Mouse (Mus musculus): ENCODE data around the gene Stox2. TPM values are rescaled to one million over a fixed set of nuclear protein-coding genes. Genes with fewer than 3 reads are reported as not detected.

Gene Stox2
- total RNA-seq, 2 experiments from 2014 or later: 23.5 to 24.2 TPM

DNA sequence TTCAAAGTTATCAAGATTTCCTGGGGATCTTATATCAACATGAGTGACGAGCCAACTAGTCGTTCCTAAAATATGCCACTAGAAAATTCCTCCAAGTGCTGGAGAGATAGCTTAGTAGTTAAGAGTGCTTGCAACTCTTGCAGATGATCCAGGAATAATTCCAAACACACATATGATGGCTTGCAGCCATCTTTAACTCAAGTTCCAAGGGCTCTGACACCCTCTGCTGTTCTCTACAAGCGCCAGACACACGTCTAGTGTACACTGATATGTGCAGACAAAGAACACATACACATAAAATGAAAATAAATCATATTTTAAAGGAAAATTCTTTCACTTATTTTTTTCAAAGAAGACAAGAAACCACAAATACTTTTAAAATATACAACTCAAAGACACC, 237.9 kb downstream of the Stox2 start:
- intact Hi-C loops (cut with DNase I): loop anchor here (2.0 to 5.0 kb wide), 2 partner anchors 79 to 191 kb away; no protein-coding TSS in a partner anchor

DNA sequence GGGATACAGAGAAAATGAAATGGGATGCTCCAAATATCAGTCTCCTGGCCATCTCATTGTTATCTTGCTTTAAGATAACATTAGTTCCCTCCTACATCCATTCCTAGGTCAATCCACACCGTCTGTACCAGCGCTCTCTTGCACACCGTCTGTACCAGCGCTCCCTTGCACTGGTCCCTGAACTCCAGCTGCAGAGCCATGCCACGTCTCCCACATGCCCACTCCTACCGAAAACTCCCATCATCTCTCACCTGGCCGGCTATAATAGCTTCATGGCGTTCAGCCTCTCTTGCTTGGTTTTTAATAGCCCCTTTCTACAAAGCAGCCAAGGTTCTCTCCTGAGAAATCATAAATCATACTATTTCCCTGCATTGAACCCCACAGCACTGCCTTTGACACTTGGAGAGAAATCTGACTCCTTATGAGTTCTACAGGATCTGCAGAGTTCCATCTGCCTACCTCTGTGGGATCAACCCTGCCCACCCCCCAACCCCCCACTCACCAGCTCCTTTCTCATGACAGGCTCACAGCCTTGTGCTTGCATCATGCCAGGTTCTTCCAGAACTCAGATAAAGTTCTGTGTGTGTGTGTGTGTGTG, 239.4 kb downstream of the Stox2 start:
- no peak for DNase-seq
- intact Hi-C loops (cut with DNase I): loop anchor here (5.0 kb wide), 1 partner anchor 81 kb away; no protein-coding TSS in a partner anchor

More for the DNA sequence above, 237.9 kb downstream of the Stox2 start:
- peak in 1 of 2 experiments; percentile 24 for DNase-seq

DNA sequence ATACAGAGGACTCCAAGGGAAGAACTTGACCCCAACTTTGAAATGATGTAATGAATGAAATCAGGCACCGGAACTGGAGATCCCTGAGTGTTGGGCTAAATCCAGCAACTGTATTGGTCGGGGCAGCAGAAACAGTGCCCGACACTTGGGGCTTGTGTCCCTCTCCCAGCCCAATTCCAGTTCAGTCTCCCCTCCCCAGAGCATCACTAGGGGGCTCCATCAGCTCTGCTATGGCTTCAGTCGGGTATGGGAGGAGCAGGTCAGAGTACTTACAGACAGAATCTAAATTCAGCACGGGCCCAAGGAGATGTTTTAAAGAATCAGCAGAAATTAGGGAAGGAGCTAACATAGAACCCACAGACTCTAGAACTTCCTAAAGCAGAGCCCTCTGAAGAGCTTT, 240.7 kb downstream of the Stox2 start:
- intact Hi-C loops (cut with DNase I): loop anchor here (2.0 to 5.0 kb wide), 2 partner anchors 82 to 165 kb away; no protein-coding TSS in a partner anchor
- no peak for DNase-seq

DNA sequence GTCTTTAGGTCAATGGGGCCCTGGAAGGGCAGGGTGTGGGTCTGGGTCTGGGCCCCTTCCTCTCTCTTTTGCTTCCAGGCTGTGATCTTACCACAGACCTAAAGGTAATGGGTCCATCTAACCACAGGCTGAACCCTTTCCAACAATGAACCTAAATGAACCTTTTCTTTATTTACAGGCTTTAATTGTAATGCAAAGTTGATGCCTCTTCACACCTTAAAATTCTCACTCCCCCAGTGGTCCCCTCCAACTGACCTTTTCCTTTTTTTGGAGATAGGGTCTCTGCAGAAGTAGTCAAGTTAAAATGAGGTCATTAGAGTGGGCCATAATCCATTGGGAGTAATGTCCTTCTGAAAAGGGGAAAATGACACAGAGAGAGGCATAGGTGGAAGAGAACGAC, 249.8 kb downstream of the Stox2 start:
- intact Hi-C loops (cut with DNase I): no loop called here
- no peak for DNase-seq

DNA sequence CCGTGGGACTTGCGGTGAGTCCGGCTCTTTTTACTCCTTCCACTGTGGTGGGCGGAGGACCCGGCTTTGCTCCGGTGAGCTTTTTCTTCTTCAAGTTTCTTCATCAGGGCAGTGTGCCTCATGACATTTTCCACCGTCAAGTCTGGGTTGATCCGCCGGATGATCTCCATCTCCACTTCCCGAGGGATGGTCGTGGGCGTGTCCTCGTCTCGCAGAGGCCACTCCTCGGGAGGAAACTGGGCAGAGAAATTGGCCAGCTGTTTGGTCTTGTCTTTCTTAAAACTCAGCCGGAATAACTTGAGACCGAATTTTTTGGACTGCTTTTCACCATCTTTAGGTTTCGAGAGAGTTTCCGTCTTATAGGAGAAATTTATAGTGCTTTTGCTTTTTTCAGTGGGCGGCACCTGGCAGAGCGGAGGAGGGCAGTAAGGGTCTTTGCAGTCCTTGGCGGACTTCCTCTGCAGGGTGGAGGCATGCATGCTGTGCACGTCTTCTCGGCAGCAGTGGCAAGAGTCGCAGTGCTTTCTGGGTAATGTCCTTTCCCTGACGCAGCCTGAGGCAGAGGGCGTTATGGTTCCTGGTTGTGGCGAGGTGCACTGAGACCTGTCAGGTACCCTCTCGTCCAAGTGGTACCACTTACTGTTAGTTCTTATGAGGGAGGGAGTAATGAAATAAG, 252.7 kb downstream of the Stox2 start:
- intact Hi-C loops (cut with DNase I): no loop called here
- DNase-seq: no peak

DNA sequence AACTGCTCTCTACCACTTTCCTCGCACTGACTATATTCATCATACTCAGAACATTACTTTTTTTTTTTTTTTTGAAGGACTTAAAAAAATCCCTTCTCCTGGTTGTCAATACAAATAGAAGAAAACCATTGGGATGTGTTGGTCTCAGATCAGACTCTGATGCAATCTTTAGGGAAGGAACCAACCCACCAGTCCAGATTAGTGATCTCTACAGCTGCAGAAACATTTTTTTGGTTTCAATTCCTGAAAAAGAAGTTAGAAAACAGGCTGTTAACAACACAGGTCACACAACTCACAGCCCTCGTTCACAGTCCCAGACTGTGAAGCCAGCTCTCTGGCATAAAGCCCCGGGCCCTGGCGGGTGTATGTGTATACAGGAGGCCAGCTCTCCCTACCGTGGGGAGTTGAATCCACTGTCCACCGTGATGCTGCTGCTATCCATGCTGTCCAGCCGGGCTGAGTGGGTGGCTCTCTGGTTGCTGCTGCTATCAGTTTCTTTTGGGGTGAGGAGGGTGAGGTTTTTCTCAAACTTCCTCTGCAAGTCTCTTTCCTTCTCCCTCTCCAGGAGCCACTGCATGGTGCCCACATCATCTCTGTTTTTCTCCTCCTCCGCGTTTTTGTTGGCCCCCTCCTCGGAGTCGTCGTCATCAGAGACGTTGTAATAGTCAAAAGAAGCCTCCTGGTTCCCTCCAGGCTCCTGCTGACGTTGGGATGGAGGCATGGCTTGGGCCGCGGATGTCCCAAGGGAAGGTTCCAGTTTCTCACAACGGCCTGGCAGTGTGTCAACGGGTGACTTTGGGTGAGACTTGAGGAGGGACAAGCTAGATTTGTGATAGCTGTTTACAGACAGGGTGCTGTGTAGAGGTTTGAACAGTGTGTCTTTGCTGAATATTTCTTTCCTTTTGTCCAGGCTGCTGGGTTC, 254.5 kb downstream of the Stox2 start:
- peak in 1 of 2 experiments; percentile 10 for DNase-seq
- intact Hi-C loops (cut with DNase I): no loop called here

DNA sequence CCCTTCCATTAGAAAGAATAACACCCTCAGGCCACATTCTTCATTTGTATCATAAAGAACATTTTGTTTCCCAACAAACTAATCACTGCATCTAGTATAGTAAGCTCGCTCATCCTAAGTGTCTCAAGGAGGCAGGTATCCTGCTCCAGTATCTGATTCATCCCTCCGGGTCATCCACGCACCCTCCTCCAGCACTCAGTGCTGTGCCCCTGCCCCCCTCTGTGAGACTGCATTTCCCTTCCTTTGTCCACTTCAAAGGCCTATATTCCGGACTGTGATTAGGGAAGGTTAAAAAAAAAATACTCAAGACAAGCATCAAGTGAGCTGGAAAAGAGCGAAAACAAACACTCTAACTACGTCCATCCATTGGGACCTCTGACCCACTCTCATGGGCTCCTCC, 260.8 kb downstream of the Stox2 start:
- no peak for DNase-seq
- intact Hi-C loops (cut with DNase I): no loop called here

DNA sequence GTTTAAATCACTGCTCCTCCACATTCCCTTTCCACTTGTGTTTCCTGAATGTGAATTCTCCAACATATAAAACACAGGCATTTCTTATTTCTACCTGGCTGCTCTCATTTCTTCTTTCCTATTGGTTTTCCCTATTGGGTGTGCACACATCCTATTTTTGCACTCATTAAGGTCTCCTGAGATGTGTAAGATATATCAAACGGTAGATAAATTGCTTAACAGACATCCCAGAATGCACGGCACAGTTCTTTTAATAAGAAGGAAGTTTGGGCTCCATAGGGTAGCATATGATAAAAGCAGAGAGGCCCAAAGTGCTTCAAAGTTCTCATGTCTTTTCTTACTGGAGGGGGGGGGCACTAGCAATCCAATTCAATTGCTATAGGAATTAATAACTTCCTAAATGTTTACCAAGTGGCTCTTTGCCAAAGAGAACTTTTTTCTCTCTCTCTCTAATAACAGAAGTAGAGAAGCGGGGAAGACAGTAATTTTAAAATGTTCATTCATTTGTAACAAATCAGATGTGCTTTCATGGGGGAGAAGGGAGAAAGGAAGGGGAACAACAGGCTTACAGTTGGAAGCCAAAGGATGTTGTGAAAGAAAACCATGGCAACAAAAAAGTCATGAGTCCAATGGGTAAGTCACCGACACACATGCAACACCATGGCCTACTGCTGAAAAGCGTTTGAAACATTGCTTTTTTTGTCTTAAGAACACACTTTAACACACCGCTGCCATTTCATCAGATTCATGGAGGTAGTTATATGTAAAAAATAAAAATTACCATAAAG, 263.2 kb downstream of the Stox2 start:
- intact Hi-C loops (cut with DNase I): no loop called here
- no peak for DNase-seq

DNA sequence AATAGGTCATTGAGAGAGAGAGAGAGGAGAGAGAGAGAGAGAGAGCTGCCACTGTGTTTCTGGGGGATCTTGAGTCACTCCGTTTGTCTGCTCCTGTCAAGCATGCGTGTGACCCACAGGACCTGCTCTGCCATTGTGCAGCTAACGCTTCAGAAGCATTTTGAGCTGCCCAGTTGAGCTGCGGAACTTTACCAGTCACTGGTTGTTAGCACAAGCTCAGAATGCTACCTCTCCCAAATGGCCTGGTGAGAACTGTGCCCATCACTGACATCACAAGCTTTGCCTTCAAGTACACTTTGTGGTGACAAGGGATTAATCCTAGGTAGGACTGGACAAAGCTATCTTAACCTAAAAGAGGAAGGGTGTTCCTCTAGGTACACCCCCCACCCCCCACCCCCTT, 263.9 kb downstream of the Stox2 start:
- intact Hi-C loops (cut with DNase I): no loop called here
- DNase-seq: no peak

DNA sequence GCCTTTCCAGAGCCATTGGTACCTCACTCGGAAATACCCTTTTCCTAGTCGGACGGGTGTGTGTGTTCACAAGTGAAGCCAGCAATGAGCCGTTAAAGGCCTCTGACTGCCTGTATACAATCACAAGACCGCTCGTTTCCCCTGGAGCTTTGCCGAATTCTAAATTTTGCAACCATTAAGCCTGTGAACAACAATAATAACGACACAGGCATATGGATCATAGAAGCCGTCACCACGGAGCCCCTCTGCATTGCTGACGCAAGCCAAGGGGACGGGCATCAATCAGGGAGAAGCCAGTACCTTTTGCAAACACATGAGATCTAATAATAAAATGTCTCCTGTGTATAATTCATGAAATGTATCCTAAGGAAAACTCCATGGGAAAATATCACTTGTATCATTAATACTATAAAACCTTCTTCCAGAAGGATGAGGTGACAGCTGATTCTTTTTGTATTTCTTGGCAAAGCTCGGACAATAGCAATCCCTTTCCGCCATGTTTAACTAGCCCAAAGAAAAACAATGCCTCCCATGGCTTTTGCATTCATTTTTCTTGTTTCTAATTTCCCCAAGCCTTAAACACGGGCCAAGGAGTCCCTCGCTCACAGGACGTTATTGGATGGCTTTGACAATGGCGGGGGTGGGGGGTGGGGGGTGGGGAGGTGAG, 265.0 kb downstream of the Stox2 start:
- intact Hi-C loops (cut with DNase I): no loop called here
- DNase-seq: no peak

DNA sequence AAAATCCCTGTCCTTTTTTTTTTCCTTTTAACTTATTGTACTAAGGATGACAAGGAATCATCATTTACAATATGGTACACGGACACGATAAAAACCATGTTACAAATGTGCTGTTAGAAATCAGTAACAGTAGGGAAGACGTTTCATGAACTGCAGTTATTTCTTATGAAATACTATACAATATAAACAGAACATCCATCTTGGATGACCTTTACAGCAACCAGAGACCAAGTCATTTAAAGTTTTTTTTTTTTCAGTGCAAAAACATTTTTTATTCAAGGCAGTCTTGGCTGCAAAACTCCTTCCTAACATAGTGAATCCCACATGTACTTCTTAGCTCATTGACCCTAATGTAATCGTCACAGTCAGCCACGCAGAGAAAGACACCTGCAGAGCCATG, 266.0 kb downstream of the Stox2 start:
- DNase-seq: no peak
- intact Hi-C loops (cut with DNase I): no loop called here

DNA sequence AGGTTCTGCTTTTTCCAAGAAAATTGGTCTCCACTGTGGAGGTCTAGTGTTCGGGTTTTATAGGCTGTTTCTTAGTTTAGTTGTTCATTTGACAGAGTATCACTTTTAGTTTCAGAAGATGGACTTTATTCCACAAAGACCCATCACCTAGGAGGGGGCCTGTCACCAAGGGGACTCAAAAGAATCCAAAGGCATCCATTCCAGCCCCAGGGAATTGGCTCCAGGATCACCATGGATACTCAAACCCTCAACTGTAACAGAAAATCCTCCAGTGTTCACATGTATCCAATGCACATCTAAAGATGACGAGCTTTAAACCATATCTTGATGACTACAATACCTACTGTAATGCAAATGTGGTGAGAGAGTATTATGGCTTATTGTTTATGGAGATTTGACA, 267.4 kb downstream of the Stox2 start:
- DNase-seq: no peak
- intact Hi-C loops (cut with DNase I): no loop called here

DNA sequence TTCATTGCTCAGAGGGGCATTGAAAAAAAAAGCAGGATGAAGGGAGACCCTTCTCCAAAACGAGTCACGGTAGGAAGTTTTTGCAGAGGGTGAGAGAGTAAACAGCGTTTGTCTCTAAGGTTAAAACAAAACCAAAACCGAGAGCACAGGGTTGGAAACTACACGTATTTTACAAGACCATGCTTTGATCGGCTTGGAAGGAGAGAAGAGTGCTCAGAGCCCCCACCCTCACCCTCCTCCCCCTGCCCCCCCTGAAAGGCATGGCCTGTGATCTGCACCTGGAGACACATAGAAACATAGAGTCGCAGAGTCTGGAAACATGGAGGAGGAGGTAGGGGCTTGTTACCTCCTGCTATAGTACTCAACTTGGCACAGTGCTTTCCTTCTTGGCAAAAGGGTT, 272.3 kb downstream of the Stox2 start:
- no peak for DNase-seq
- intact Hi-C loops (cut with DNase I): no loop called here

DNA sequence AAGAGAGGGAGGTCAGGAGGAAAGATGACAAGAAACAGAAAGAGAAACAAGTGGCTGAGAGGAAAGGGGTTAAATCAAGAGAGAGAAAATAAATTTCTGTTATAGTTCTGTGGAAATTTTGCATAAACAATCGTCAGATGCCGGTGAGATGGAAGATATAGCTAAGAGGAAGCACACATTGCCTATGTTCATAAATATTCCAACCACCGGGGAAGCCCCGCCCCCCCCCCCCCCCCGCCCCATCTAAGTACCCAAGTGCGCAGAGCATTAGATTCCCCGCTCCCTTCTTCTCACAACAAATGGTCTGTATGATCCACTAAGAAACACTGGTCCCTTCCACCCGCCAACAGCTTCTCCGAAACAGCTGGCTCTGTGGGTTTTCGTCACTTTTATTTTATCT, 273.3 kb downstream of the Stox2 start:
- intact Hi-C loops (cut with DNase I): no loop called here

DNA sequence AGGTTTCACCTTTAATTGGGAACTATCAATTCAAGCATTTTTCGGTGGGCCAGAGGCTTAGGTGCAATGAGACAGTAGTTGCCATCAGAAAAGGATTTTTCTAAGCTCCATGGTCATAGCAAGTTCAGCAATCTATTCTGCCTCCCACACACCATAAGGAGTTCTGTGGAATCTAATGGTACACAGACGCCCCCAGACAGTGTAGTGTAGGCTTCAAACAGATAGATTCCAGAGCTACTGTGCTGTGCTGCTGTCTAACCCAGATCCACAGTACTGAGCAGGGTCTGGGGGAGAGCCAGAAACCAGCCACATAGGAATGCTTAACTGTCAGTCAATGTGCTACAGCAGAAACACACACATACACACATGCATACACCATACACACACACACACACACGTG, 285.5 kb downstream of the Stox2 start:
- intact Hi-C loops (cut with DNase I): no loop called here
- DNase-seq: no peak

More for the DNA sequence above, 273.3 kb downstream of the Stox2 start:
- DNase-seq: no peak

DNA sequence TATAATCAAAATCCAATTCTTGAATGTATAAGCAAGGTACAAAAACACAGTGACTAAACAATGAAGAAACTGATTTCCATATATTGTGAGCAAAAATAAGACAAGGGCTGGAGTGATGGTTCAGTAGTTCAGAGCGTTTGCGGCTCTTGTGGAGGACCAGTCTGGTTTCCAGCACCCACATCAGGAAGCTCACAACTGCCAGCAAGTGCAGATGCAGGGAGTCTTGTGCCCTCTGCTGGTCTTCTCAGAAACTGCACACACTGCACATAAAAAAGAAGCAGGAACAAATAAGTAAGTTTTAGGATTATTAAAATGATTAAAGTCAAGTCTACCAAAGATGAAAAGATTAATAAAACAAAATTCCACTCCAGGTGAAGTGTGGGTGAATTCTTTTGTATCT, 291.6 kb downstream of the Stox2 start:
- no peak for DNase-seq

DNA sequence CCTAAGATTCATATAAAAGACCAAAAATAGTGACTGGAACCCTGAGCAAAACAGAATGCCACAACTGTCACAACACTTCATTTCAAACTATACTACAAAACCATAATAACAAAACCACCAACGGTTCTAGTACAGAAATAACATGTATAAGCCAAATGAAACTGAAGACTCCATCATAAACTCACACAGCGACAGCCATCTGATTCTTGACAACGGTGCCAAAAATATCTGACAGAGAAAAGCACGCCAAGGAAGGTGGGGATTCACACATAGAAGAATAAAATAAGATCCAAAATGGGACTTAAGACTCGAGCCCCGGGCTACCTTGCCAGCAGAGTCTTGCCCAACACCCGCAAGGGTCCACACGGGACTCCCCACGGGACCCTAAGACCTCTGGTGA, 300.9 kb downstream of the Stox2 start:
- no peak for DNase-seq
- intact Hi-C loops (cut with DNase I): no loop called here

More for the DNA sequence above, 291.6 kb downstream of the Stox2 start:
- intact Hi-C loops (cut with DNase I): no loop called here

DNA sequence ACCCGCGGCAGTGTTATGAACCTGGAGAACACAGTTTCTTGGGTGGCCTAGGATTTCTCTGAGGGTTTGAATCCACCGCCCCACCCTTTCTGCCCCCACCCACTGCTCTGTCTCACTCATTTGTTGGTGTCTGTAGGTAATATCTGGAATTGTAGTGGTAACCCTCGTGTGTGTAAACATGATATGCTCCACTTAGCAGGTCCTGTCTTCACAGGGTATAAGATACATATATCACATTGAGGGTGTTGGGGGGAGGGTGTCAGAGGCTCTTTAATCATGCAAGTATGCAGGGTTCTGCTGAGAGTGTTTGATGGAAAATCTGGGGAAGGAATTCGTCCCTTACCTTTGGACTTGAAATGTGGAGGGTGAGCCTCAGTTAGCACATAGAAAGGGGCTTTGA, 310.1 kb downstream of the Stox2 start:
- intact Hi-C loops (cut with DNase I): no loop called here
- no peak for DNase-seq

DNA sequence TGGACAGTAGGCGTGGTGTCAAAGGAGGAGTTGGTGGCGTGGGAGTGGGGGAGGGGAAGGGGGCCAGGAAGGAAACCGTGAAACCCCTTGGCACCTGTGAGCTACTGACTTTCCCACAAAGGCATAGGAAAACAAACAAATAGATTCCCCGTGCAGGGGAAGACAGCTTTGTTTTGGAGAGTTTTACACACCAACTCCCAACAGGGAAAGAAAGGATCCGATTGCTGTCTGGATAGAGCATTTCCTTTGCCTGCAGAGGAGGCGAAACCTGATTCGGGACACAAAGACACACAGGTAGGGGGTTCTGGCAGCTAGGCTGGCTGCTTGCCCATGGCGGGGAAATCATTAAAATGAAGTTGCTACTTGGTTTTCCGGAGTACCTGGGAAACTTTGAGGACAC, 310.6 kb downstream of the Stox2 start:
- intact Hi-C loops (cut with DNase I): no loop called here
- no peak for DNase-seq

DNA sequence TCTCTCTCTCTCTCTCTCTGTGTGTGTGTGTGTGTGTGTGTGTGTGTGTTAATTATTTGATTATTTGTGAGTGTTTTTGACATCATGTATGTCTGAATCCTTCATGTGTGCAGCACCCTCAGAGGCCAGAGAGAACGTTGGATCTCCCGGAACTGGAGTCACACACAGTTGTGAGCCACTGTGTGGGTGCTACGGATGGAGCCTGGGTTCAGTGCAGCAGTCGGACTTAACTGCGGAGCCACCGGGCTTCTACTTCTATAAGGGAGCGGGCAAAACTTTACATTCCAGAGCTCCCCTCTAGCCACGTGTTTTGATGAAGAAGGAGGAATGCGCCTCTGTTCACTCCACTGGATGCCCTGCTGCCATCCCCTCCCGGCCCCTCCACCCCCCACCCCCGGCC, 311.4 kb downstream of the Stox2 start:
- intact Hi-C loops (cut with DNase I): no loop called here
- DNase-seq: no peak

All from heart, postnatal 10 days (tissue).